Mouse (Mus musculus): ENCODE data around the gene Pcbp3. TPM values are rescaled to one million over a fixed set of nuclear protein-coding genes. Genes with fewer than 3 reads are reported as not detected.

Gene Pcbp3
- total and polyA plus RNA-seq, 3 experiments = 3.8 to 4.9 (median 3.8) TPM

GRCm38 (mm10) chr10:76859355-76860127 lies 102.1 kb downstream of the Pcbp3 start:
- no peak overlapping the region for H3K27ac ChIP-seq
- no peak overlapping the region for H3K4me3 ChIP-seq
- TF ChIP-seq CTCF (IDR thresholded peaks at IDR 0.05) = no peak
- TF ChIP-seq EP300 (IDR thresholded peaks at IDR 0.05; ENCODE audit: insufficient read depth, low read depth, low read length) = no peak
- no peak for TF ChIP-seq POLR2A (IDR thresholded peaks at IDR 0.05; ENCODE audit: insufficient read depth, low read depth, low read length)
- H3K79me2 ChIP-seq (replicated peaks; ENCODE audit: control insufficient read depth, insufficient read depth, low read length) = no peaks in the 10 kb centered on the region
- intact Hi-C loops (cut with DNase I) = no loop called here
- no peaks in the 10 kb centered on the region for H3K36me3 ChIP-seq (ENCODE audit: control insufficient read depth, insufficient read depth, low read length)
- no peak overlapping the region for H3K9ac ChIP-seq (ENCODE audit: low read depth, low read length)
- WGBS = 53% methylated on average over 12 of the region's 12 CpGs
- DNase-seq = no peak
- no peaks in the 10 kb centered on the region for H3K27me3 ChIP-seq (ENCODE audit: control insufficient read depth, insufficient read depth, low read length)
- H3K4me1 ChIP-seq (ENCODE audit: control insufficient read depth, insufficient read depth, low read length) = peaks cover 4% of the 10 kb centered on the region

- no peak overlapping the region for H3K27ac ChIP-seq
- H3K4me1 ChIP-seq (ENCODE audit: control insufficient read depth, insufficient read depth, low read length) = peaks cover 4% of the 10 kb centered on the region
- intact Hi-C loops (cut with DNase I) = no loop called here
- no peak for DNase-seq
- 77% methylated on average over 2 of the region's 2 CpGs for WGBS
- no peak overlapping the region for H3K9ac ChIP-seq (ENCODE audit: low read depth, low read length)
- no peaks in the 10 kb centered on the region for H3K27me3 ChIP-seq (ENCODE audit: control insufficient read depth, insufficient read depth, low read length)
- no peaks in the 10 kb centered on the region for H3K36me3 ChIP-seq (ENCODE audit: control insufficient read depth, insufficient read depth, low read length)
- H3K4me3 ChIP-seq = no peak overlapping the region
- no peak for TF ChIP-seq EP300 (IDR thresholded peaks at IDR 0.05; ENCODE audit: insufficient read depth, low read depth, low read length)
- TF ChIP-seq POLR2A (IDR thresholded peaks at IDR 0.05; ENCODE audit: insufficient read depth, low read depth, low read length) = no peak
- no peak for TF ChIP-seq CTCF (IDR thresholded peaks at IDR 0.05)
- no peaks in the 10 kb centered on the region for H3K79me2 ChIP-seq (replicated peaks; ENCODE audit: control insufficient read depth, insufficient read depth, low read length)
Observed at GRCm38 (mm10) chr10:76857879-76858278, 103.8 kb downstream of the Pcbp3 start.

DNA sequence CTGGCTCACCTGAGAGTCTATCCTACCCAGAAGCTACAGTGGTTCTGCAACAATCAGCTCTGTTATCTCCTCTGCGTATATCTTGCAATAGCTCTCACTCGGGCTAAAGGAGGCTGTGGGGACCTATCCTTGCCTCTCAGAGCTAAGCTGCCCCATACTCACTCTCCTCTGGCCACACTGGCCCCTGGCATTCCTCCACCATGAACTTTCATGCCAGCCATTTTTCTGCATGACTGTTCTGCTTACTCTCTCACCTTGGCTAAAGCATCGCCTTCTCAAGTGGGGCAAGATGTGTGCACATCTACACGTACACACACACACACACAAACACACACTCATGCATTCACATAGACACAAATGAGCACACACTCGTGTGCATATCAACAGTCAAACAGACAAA lies 115.2 kb downstream of the Pcbp3 start:
- no peaks in the 10 kb centered on the region for H3K27me3 ChIP-seq (ENCODE audit: control insufficient read depth, insufficient read depth, low read length)
- no peaks in the 10 kb centered on the region for H3K4me1 ChIP-seq (ENCODE audit: control insufficient read depth, insufficient read depth, low read length)
- H3K27ac ChIP-seq = no peak overlapping the region
- H3K79me2 ChIP-seq (replicated peaks; ENCODE audit: control insufficient read depth, insufficient read depth, low read length) = no peaks in the 10 kb centered on the region
- intact Hi-C loops (cut with DNase I) = no loop called here
- DNase-seq = no peak
- no peak overlapping the region for H3K9ac ChIP-seq (ENCODE audit: low read depth, low read length)
- TF ChIP-seq EP300 (IDR thresholded peaks at IDR 0.05; ENCODE audit: insufficient read depth, low read depth, low read length) = no peak
- no peak for TF ChIP-seq POLR2A (IDR thresholded peaks at IDR 0.05; ENCODE audit: insufficient read depth, low read depth, low read length)
- TF ChIP-seq CTCF (IDR thresholded peaks at IDR 0.05) = no peak
- no peaks in the 10 kb centered on the region for H3K36me3 ChIP-seq (ENCODE audit: control insufficient read depth, insufficient read depth, low read length)
- WGBS = 79% methylated on average over 5 of the region's 5 CpGs
- H3K4me3 ChIP-seq = no peak overlapping the region

DNA sequence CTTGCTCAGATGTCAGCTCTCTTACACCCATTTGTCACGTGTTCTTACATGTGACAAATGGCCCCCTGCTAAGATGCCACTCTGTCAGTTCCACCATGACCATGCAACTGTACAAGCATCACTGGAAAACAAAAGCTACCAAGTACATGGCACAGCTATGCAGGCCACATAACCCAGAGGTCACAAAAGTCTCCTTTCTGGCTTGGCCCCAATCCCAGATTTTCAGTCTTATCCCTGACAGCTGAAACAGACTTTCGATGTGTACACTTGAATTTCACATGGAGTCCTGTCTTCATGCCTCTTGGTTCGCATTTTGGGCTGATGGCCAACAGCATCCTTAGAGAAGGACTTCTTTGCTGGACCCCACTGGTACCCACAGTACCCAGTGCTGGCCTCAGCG lies 116.8 kb downstream of the Pcbp3 start:
- no peak for DNase-seq
- intact Hi-C loops (cut with DNase I) = no loop called here
- H3K27me3 ChIP-seq (ENCODE audit: control insufficient read depth, insufficient read depth, low read length) = no peaks in the 10 kb centered on the region
- H3K9ac ChIP-seq (ENCODE audit: low read depth, low read length) = no peak overlapping the region
- no peaks in the 10 kb centered on the region for H3K4me1 ChIP-seq (ENCODE audit: control insufficient read depth, insufficient read depth, low read length)
- no peak overlapping the region for H3K27ac ChIP-seq
- H3K4me3 ChIP-seq = no peak overlapping the region
- H3K36me3 ChIP-seq (ENCODE audit: control insufficient read depth, insufficient read depth, low read length) = no peaks in the 10 kb centered on the region
- no peak for TF ChIP-seq EP300 (IDR thresholded peaks at IDR 0.05; ENCODE audit: insufficient read depth, low read depth, low read length)
- TF ChIP-seq POLR2A (IDR thresholded peaks at IDR 0.05; ENCODE audit: insufficient read depth, low read depth, low read length) = no peak
- no peak for TF ChIP-seq CTCF (IDR thresholded peaks at IDR 0.05)
- 62% methylated on average over 4 of the region's 4 CpGs for WGBS
- H3K79me2 ChIP-seq (replicated peaks; ENCODE audit: control insufficient read depth, insufficient read depth, low read length) = no peaks in the 10 kb centered on the region

DNA sequence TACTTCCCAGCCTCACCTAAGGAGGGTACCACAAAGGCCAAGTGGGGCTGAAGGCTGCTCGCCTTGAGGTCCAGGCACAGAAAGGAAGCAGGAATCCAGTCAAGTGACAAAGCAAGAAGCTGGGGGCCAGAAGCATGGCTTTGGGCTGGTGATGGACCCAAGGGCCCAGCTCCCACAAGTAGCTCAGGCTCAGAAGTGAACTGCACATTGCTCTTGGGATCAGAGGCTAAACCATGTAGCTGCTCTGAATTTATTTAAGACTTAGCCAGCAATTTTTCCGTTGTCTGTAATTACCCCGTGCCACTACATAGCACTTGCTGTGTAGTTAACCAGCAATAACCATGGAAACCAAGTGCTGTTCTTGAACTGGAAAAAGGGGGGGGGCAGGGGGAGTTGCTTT lies 117.3 kb downstream of the Pcbp3 start:
- no peak for DNase-seq
- H3K4me3 ChIP-seq = no peak overlapping the region
- H3K36me3 ChIP-seq (ENCODE audit: control insufficient read depth, insufficient read depth, low read length) = no peaks in the 10 kb centered on the region
- 83% methylated on average over 3 of the region's 3 CpGs for WGBS
- intact Hi-C loops (cut with DNase I) = no loop called here
- H3K27ac ChIP-seq = no peak overlapping the region
- H3K4me1 ChIP-seq (ENCODE audit: control insufficient read depth, insufficient read depth, low read length) = no peaks in the 10 kb centered on the region
- H3K79me2 ChIP-seq (replicated peaks; ENCODE audit: control insufficient read depth, insufficient read depth, low read length) = no peaks in the 10 kb centered on the region
- no peak overlapping the region for H3K9ac ChIP-seq (ENCODE audit: low read depth, low read length)
- TF ChIP-seq POLR2A (IDR thresholded peaks at IDR 0.05; ENCODE audit: insufficient read depth, low read depth, low read length) (no peak), EP300 (IDR thresholded peaks at IDR 0.05; ENCODE audit: insufficient read depth, low read depth, low read length) (no peak), CTCF (IDR thresholded peaks at IDR 0.05) (no peak)
- H3K27me3 ChIP-seq (ENCODE audit: control insufficient read depth, insufficient read depth, low read length) = no peaks in the 10 kb centered on the region

DNA sequence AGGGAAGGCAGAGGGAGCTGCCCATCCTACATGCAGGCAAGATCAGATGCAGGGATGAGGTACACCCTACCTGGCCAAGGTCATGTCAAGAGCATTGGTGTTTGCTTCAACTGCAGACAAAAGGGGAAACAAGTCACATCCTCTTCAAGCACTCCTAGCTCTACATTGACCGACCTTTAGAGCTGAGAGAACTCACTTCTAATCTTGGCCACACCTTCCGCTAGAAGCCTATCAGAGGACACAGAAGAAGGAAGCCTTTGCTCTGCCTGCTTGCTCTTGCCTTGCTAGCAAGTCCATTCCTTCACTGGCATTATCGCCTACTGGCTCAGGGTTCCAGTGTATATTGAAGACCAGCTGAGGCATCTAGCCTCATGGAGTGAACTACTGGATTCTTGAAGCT lies 119.6 kb downstream of the Pcbp3 start:
- no peak for DNase-seq
- WGBS = 81% methylated on average over 3 of the region's 3 CpGs
- no peak overlapping the region for H3K9ac ChIP-seq (ENCODE audit: low read depth, low read length)
- intact Hi-C loops (cut with DNase I) = no loop called here
- H3K27me3 ChIP-seq (ENCODE audit: control insufficient read depth, insufficient read depth, low read length) = no peaks in the 10 kb centered on the region
- no peaks in the 10 kb centered on the region for H3K4me1 ChIP-seq (ENCODE audit: control insufficient read depth, insufficient read depth, low read length)
- no peak for TF ChIP-seq EP300 (IDR thresholded peaks at IDR 0.05; ENCODE audit: insufficient read depth, low read depth, low read length)
- TF ChIP-seq POLR2A (IDR thresholded peaks at IDR 0.05; ENCODE audit: insufficient read depth, low read depth, low read length) = no peak
- no peak for TF ChIP-seq CTCF (IDR thresholded peaks at IDR 0.05)
- no peaks in the 10 kb centered on the region for H3K36me3 ChIP-seq (ENCODE audit: control insufficient read depth, insufficient read depth, low read length)
- H3K27ac ChIP-seq = no peak overlapping the region
- H3K79me2 ChIP-seq (replicated peaks; ENCODE audit: control insufficient read depth, insufficient read depth, low read length) = no peaks in the 10 kb centered on the region
- H3K4me3 ChIP-seq = no peak overlapping the region

Measured in heart, adult 2 months (tissue).